Mouse (Mus musculus) small intestine, adult 10 weeks (tissue): ENCODE measurements around the gene Cd68. TPM values are rescaled to one million over a fixed set of nuclear protein-coding genes. Genes with fewer than 3 reads are reported as not detected.

Source experiments
- polyA plus RNA-seq: library from polyadenylated mRNA; stranded (reverse); fragments of 350-450 nt; fragmentation: Illumina TruSeq; extraction: RNeasy Lipid Tissue Mini Kit (QIAGEN cat#74804); gene quantifications from one replicate; pipeline ENCODE4 v1.2.3, GENCODE M21; 2014; ENCODE audit warnings: low replicate concordance

Cd68 gene
- 1.7 TPM for polyA plus RNA-seq

GRCm38 (mm10) chr11:69665961-69666664 is at the start of gene Cd68:
Gene Cd68 (minus strand): TSS chr11:69666153.

GRCm38 (mm10) chr11:69695361-69696181 is 29.6 kb upstream of the Cd68 start, which contains the start of the genes Tnfsf12 and Tnfsfm13:
Gene Tnfsf12 (minus strand): TSS chr11:69695849.
Gene Tnfsfm13 (minus strand): TSS chr11:69696098.

GRCm38 (mm10) chr11:69685526-69686148 is 19.7 kb upstream of the Cd68 start, which contains the start of gene Tnfsf13:
Gene Tnfsf13 (minus strand): TSS chr11:69685784.

GRCm38 (mm10) chr11:69681314-69682208 is 15.6 kb upstream of the Cd68 start, which contains the start of gene Senp3:
Gene Senp3 (minus strand): TSS chr11:69682084.

GRCm38 (mm10) chr11:69672211-69672706 is 6.3 kb upstream of the Cd68 start, which contains the start of gene Eif4a1:
Gene Eif4a1 (minus strand): TSS chr11:69672423.

GRCm38 (mm10) chr11:69662213-69662966 is 3.6 kb downstream of the Cd68 start, which contains the start of gene Mpdu1:
Gene Mpdu1 (minus strand): TSS chr11:69662642.

GRCm38 (mm10) chr11:69655264-69656064 is 10.5 kb downstream of the Cd68 start, which contains the start of gene Sox15:
Gene Sox15 (plus strand): TSS chr11:69655314.

GRCm38 (mm10) chr11:69632284-69633089 is 33.5 kb downstream of the Cd68 start, which contains the start of gene Fxr2:
Gene Fxr2 (plus strand): TSS chr11:69632990.

GRCm38 (mm10) chr11:69621571-69622268 is 44.2 kb downstream of the Cd68 start, which contains the start of gene Sat2:
Gene Sat2 (plus strand): TSS chr11:69622024.

GRCm38 (mm10) chr11:69617805-69618204 is 48.1 kb downstream of the Cd68 start, which contains the start of gene Shbg:
Gene Shbg (minus strand): TSS chr11:69617905.

Other genes with a start within 250 kb of the Cd68 start
- gene Dnah2, start 117.0 kb downstream of the Cd68 start, polyA plus RNA-seq, result 0.37 TPM
- gene Efnb3, start 105.9 kb downstream of the Cd68 start, polyA plus RNA-seq, result not detected
- 0.59 TPM for gene Wrap53, start 85.9 kb downstream of the Cd68 start, polyA plus RNA-seq
- gene Trp53, start 85.8 kb downstream of the Cd68 start, polyA plus RNA-seq, result 2.7 TPM
- 2.6 TPM for gene Atp1b2, start 60.2 kb downstream of the Cd68 start, polyA plus RNA-seq
- gene Shbg, start 48.2 kb downstream of the Cd68 start, polyA plus RNA-seq, result not detected
- gene Sat2, start 44.1 kb downstream of the Cd68 start, polyA plus RNA-seq, result 0.97 TPM
- 7.3 TPM for gene Fxr2, start 33.2 kb downstream of the Cd68 start, polyA plus RNA-seq
- gene Sox15, start 10.8 kb downstream of the Cd68 start, polyA plus RNA-seq, result not detected
- 15.1 TPM for gene Mpdu1, start 3.5 kb downstream of the Cd68 start, polyA plus RNA-seq
- 261 TPM for gene Eif4a1, start 6.3 kb upstream of the Cd68 start, polyA plus RNA-seq
- 73.2 TPM for gene Senp3, start 15.9 kb upstream of the Cd68 start, polyA plus RNA-seq
- 26.8 TPM for gene Tnfsf13, start 19.6 kb upstream of the Cd68 start, polyA plus RNA-seq
- 0.41 TPM for gene Tnfsf12, start 29.7 kb upstream of the Cd68 start, polyA plus RNA-seq
- gene Tnfsfm13, start 29.9 kb upstream of the Cd68 start, polyA plus RNA-seq, result 3.9 TPM
- 15.6 TPM for gene Polr2a, start 92.5 kb upstream of the Cd68 start, polyA plus RNA-seq
- gene Slc35g3, start 95.8 kb upstream of the Cd68 start, polyA plus RNA-seq, result not detected
- 8.3 TPM for gene Zbtb4, start 99.8 kb upstream of the Cd68 start, polyA plus RNA-seq
- 4.4 TPM for gene Chrnb1, start 129.8 kb upstream of the Cd68 start, polyA plus RNA-seq
- 4.6 TPM for gene Fgf11, start 135.7 kb upstream of the Cd68 start, polyA plus RNA-seq
- 10.2 TPM for gene Tmem102, start 139.5 kb upstream of the Cd68 start, polyA plus RNA-seq
- not detected for gene Gm39566, start 149.1 kb upstream of the Cd68 start, polyA plus RNA-seq
- gene Spem2, start 152.3 kb upstream of the Cd68 start, polyA plus RNA-seq, result not detected
- gene Spem1, start 156.0 kb upstream of the Cd68 start, polyA plus RNA-seq, result not detected
- 0.15 TPM for gene Nlgn2, start 171.6 kb upstream of the Cd68 start, polyA plus RNA-seq
- 4.2 TPM for gene Tmem256, start 172.4 kb upstream of the Cd68 start, polyA plus RNA-seq
- 0.33 TPM for gene Plscr3, start 180.2 kb upstream of the Cd68 start, polyA plus RNA-seq
- 5.0 TPM for gene Tnk1, start 192.6 kb upstream of the Cd68 start, polyA plus RNA-seq
- gene Tmem95, start 211.9 kb upstream of the Cd68 start, polyA plus RNA-seq, result not detected
- gene Kctd11, start 215.3 kb upstream of the Cd68 start, polyA plus RNA-seq, result 1.4 TPM
- 0.67 TPM for gene Acap1, start 229.4 kb upstream of the Cd68 start, polyA plus RNA-seq
- 7.0 TPM for gene 2810408A11Rik, start 234.8 kb upstream of the Cd68 start, polyA plus RNA-seq
- 1.6 TPM for gene Neurl4, start 234.9 kb upstream of the Cd68 start, polyA plus RNA-seq
- gene Gps2, start 247.7 kb upstream of the Cd68 start, polyA plus RNA-seq, result 10.7 TPM